Mouse (Mus musculus): Measurements from ENCODE around the gene Trpm8. TPM values are rescaled to one million over a fixed set of nuclear protein-coding genes. Genes with fewer than 3 reads are reported as not detected.

Gene Trpm8
- 0.10 and 0.17 TPM in 2 replicates for polyA plus RNA-seq (2014; fragmentation: Nextera tagmentation; extraction: Ambion mirVana)

- Histone ChIP-seq H3K4me1 (replicated peaks; ENCODE audit: control insufficient read depth, insufficient read depth, low read length) (peaks cover 20% of the 10 kb centered on the region), H3K4me2 (replicated peaks) (peak within 1 kb of the TSS; percentile 52), H3K9ac (peak within 1 kb of the TSS; percentile 64), H3K27ac (peak within 1 kb of the TSS; percentile 38), H3K4me3 (replicated peaks; ENCODE audit: low read length) (peak within 1 kb of the TSS; percentile 42), H3K36me3 (replicated peaks; ENCODE audit: control insufficient read depth, insufficient read depth) (peaks cover 13% of the 10 kb centered on the region), H3K9me3 (ENCODE audit: control insufficient read depth, low read length) (peaks cover 10% of the 10 kb centered on the region), H3K27me3 (ENCODE audit: control insufficient read depth, insufficient read depth, low read length) (no peaks in the 10 kb centered on the region)
- 1% methylated on average over 50 of the region's 50 CpGs for WGBS
- ATAC-seq (ENCODE audit: low FRiP score) (peak; percentile 97), DNase-seq (ENCODE audit: low spot score) (peak; percentile 100)
Observed at GRCm38 (mm10) chr1:88277098-88277817, at the start of gene Trpm8, which contains the start of gene Hjurp. TSS of gene Trpm8 (plus strand) at chr1:88277661. TSS of gene Hjurp (minus strand) at chr1:88277633.

GRCm38 (mm10) chr1:88228121-88228520 lies 49.3 kb upstream of the Trpm8 start:
- 69% methylated on average over 7 of the region's 7 CpGs for WGBS
- H3K27ac ChIP-seq, result no peak overlapping the region
- no peak overlapping the region for H3K4me2 ChIP-seq (replicated peaks)
- H3K4me3 ChIP-seq (replicated peaks; ENCODE audit: low read length), result no peak overlapping the region
- H3K27me3 ChIP-seq (ENCODE audit: control insufficient read depth, insufficient read depth, low read length), result no peaks in the 10 kb centered on the region
- H3K36me3 ChIP-seq (replicated peaks; ENCODE audit: control insufficient read depth, insufficient read depth), result no peaks in the 10 kb centered on the region
- H3K9me3 ChIP-seq (ENCODE audit: control insufficient read depth, low read length), result peaks cover 79% of the 10 kb centered on the region
- no peak overlapping the region for H3K9ac ChIP-seq
- no peaks in the 10 kb centered on the region for H3K4me1 ChIP-seq (replicated peaks; ENCODE audit: control insufficient read depth, insufficient read depth, low read length)
- ATAC-seq (ENCODE audit: low FRiP score) (no peak), DNase-seq (ENCODE audit: low spot score) (no peak)

GRCm38 (mm10) chr1:88229566-88229965 lies 47.9 kb upstream of the Trpm8 start:
- no peak overlapping the region for H3K4me3 ChIP-seq (replicated peaks; ENCODE audit: low read length)
- no peak overlapping the region for H3K27ac ChIP-seq
- H3K27me3 ChIP-seq (ENCODE audit: control insufficient read depth, insufficient read depth, low read length), result no peaks in the 10 kb centered on the region
- ATAC-seq (ENCODE audit: low FRiP score) (no peak), DNase-seq (ENCODE audit: low spot score) (no peak)
- H3K9ac ChIP-seq, result no peak overlapping the region
- 83% methylated on average over 3 of the region's 3 CpGs for WGBS
- no peaks in the 10 kb centered on the region for H3K36me3 ChIP-seq (replicated peaks; ENCODE audit: control insufficient read depth, insufficient read depth)
- H3K4me1 ChIP-seq (replicated peaks; ENCODE audit: control insufficient read depth, insufficient read depth, low read length), result no peaks in the 10 kb centered on the region
- H3K9me3 ChIP-seq (ENCODE audit: control insufficient read depth, low read length), result peaks cover 94% of the 10 kb centered on the region
- H3K4me2 ChIP-seq (replicated peaks), result no peak overlapping the region

GRCm38 (mm10) chr1:88229986-88230385 lies 47.5 kb upstream of the Trpm8 start:
- Histone ChIP-seq H3K27me3 (ENCODE audit: control insufficient read depth, insufficient read depth, low read length) (no peaks in the 10 kb centered on the region), H3K9ac (no peak overlapping the region), H3K4me3 (replicated peaks; ENCODE audit: low read length) (no peak overlapping the region), H3K9me3 (ENCODE audit: control insufficient read depth, low read length) (peaks cover 98% of the 10 kb centered on the region), H3K36me3 (replicated peaks; ENCODE audit: control insufficient read depth, insufficient read depth) (no peaks in the 10 kb centered on the region), H3K4me1 (replicated peaks; ENCODE audit: control insufficient read depth, insufficient read depth, low read length) (no peaks in the 10 kb centered on the region), H3K4me2 (replicated peaks) (no peak overlapping the region), H3K27ac (no peak overlapping the region)
- DNase-seq (ENCODE audit: low spot score) (no peak), ATAC-seq (ENCODE audit: low FRiP score) (no peak)
- 87% methylated on average over 5 of the region's 5 CpGs for WGBS

GRCm38 (mm10) chr1:88230421-88230820 lies 47.0 kb upstream of the Trpm8 start:
- Histone ChIP-seq H3K27me3 (ENCODE audit: control insufficient read depth, insufficient read depth, low read length) (no peaks in the 10 kb centered on the region), H3K27ac (no peak overlapping the region), H3K9me3 (ENCODE audit: control insufficient read depth, low read length) (peaks cover 100% of the 10 kb centered on the region), H3K4me2 (replicated peaks) (no peak overlapping the region), H3K4me1 (replicated peaks; ENCODE audit: control insufficient read depth, insufficient read depth, low read length) (no peaks in the 10 kb centered on the region), H3K36me3 (replicated peaks; ENCODE audit: control insufficient read depth, insufficient read depth) (no peaks in the 10 kb centered on the region), H3K4me3 (replicated peaks; ENCODE audit: low read length) (no peak overlapping the region), H3K9ac (no peak overlapping the region)
- no peak for DNase-seq (ENCODE audit: low spot score)
- no peak for ATAC-seq (ENCODE audit: low FRiP score)
- 70% methylated on average over 7 of the region's 7 CpGs for WGBS

- no peak overlapping the region for H3K4me2 ChIP-seq (replicated peaks)
- H3K27ac ChIP-seq, result no peak overlapping the region
- no peaks in the 10 kb centered on the region for H3K27me3 ChIP-seq (ENCODE audit: control insufficient read depth, insufficient read depth, low read length)
- H3K9ac ChIP-seq, result no peak overlapping the region
- peaks cover 100% of the 10 kb centered on the region for H3K9me3 ChIP-seq (ENCODE audit: control insufficient read depth, low read length)
- ATAC-seq (ENCODE audit: low FRiP score), result no peak
- H3K36me3 ChIP-seq (replicated peaks; ENCODE audit: control insufficient read depth, insufficient read depth), result no peaks in the 10 kb centered on the region
- no peaks in the 10 kb centered on the region for H3K4me1 ChIP-seq (replicated peaks; ENCODE audit: control insufficient read depth, insufficient read depth, low read length)
- WGBS, result 78% methylated on average over 6 of the region's 6 CpGs
- no peak overlapping the region for H3K4me3 ChIP-seq (replicated peaks; ENCODE audit: low read length)
- DNase-seq (ENCODE audit: low spot score), result no peak
Observed at GRCm38 (mm10) chr1:88230981-88231802, 46.3 kb upstream of the Trpm8 start.

- Histone ChIP-seq H3K9ac (no peak overlapping the region), H3K4me3 (replicated peaks; ENCODE audit: low read length) (no peak overlapping the region), H3K4me2 (replicated peaks) (no peak overlapping the region), H3K27me3 (ENCODE audit: control insufficient read depth, insufficient read depth, low read length) (no peaks in the 10 kb centered on the region), H3K4me1 (replicated peaks; ENCODE audit: control insufficient read depth, insufficient read depth, low read length) (no peaks in the 10 kb centered on the region), H3K9me3 (ENCODE audit: control insufficient read depth, low read length) (peaks cover 99% of the 10 kb centered on the region), H3K36me3 (replicated peaks; ENCODE audit: control insufficient read depth, insufficient read depth) (no peaks in the 10 kb centered on the region), H3K27ac (no peak overlapping the region)
- no peak for DNase-seq (ENCODE audit: low spot score)
- no peak for ATAC-seq (ENCODE audit: low FRiP score)
- WGBS, result 69% methylated on average over 7 of the region's 7 CpGs
Observed at GRCm38 (mm10) chr1:88231803-88232499, 45.5 kb upstream of the Trpm8 start.

- no peaks in the 10 kb centered on the region for H3K4me1 ChIP-seq (replicated peaks; ENCODE audit: control insufficient read depth, insufficient read depth, low read length)
- H3K9me3 ChIP-seq (ENCODE audit: control insufficient read depth, low read length), result peaks cover 99% of the 10 kb centered on the region
- H3K36me3 ChIP-seq (replicated peaks; ENCODE audit: control insufficient read depth, insufficient read depth), result no peaks in the 10 kb centered on the region
- no peak overlapping the region for H3K4me3 ChIP-seq (replicated peaks; ENCODE audit: low read length)
- no peak overlapping the region for H3K9ac ChIP-seq
- no peak overlapping the region for H3K4me2 ChIP-seq (replicated peaks)
- no peaks in the 10 kb centered on the region for H3K27me3 ChIP-seq (ENCODE audit: control insufficient read depth, insufficient read depth, low read length)
- no peak overlapping the region for H3K27ac ChIP-seq
- DNase-seq (ENCODE audit: low spot score), result no peak
- no peak for ATAC-seq (ENCODE audit: low FRiP score)
- 54% methylated on average over 3 of the region's 3 CpGs for WGBS
Observed at GRCm38 (mm10) chr1:88232664-88233380, 44.6 kb upstream of the Trpm8 start.
